Mouse (Mus musculus) mature B cell (primary cell): ENCODE results near the gene Gramd2.
"Not testable (repeated sequence)": the region's sequence is repeated elsewhere in the genome, so short reads cannot be mapped to it uniquely, and the experiment has no call there.

ENCODE experiments used
- in situ Hi-C: fragments of 300-500 bp; cut with MboI; formaldehyde crosslinking; loops from 2 replicates; pipeline ENCODE4 v1.14.3; 2019

The Gramd2 gene

DNA sequence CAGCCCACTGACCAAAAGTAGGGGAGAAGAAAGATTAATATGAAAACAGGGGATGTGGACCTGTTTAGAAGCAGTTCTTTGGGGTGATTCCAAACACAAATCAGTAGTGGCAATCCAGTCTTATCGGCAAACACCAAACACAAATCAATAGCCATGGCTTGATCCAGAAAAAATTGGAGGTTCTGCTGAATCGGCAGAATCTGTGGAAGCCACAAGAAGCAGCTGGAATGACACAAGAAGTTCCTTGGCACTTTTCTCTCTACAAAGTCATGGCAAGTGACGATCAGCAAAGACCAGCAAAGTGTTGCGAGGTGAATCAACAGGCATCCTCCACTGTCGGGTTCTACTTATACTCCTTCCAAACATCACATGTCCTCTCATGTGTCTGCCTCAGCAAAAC is 41.2 kb downstream of the Gramd2 start:
- in situ Hi-C loops = no loop called here

DNA sequence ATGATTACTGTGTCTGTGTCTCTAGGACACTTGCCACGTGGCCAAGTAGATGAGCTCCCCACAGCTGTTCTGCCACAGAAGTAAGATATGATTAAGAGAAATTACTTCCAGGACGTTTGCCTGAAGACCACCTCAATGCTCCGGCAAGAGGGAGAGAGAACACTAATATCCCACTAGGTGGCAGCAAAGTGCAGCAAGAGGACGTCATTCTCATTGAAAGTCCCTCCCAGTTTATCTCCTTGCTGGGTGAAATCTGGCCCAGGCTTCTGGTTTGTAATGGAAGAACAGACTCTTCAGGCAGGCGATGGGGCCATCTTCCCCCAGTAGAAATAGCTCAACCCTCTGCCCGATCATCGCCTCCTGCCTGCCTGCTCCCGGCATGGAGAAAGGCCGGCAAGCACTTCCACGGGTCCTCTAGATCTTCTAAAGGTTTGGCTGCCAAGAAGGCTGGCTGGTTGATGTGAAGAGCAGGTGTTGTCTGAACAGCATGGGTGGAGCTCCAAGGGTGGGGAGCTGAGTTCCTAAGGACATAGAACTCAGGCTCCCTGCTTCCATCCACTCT is 43.2 kb downstream of the Gramd2 start:
- in situ Hi-C loops = no loop called here

DNA sequence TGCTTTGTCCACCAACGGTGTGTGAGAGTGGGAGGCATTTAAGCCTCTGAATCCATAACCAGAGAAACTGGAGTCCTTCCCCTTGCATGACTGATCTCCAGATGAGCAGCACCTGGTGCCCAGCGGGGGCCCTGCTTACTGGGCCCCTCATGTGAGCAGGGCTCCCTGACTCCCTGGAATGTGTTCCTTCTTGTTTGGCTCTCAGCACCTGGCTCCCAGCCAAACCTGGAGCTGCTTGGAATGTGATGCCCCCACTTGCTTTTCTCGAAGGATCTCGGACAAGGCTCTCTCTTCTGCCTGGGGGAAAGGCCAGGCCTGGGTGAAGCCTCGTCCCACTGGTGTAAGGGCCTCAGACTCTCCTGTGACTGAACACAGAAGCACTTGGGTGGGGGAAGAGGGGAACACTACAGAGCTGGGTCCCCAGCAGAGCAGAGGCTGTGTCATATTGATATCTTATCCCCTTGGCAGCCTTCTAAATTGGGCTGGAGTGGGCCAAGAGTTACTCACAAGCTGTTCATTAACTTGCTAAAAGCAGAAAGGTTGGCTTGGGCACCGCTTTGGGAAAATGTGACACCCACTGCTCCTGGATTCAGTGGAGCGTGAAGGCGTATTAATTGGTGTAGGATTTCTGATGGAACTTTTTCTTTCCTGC is 44.0 kb downstream of the Gramd2 start:
- in situ Hi-C loops = no loop called here

DNA sequence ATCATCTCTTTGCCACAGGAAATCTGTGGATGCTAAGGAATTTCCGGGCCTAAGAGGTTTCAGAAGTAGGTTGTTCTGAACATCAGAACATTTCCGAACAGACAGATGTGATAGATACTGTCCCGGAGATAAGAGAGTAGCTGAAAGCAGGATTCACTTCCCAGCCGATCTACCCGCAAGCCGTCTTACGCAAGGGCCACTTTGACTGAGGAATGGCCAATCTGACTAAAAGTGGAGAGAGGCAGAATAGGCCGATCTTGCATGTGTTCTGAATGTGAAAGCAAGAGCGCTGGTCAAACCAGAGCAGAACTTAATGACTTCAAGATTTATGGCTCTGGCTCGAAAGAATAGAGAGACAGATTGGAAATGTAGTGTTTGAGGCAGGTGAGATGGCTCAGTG is 45.6 kb downstream of the Gramd2 start:
- in situ Hi-C loops = no loop called here

DNA sequence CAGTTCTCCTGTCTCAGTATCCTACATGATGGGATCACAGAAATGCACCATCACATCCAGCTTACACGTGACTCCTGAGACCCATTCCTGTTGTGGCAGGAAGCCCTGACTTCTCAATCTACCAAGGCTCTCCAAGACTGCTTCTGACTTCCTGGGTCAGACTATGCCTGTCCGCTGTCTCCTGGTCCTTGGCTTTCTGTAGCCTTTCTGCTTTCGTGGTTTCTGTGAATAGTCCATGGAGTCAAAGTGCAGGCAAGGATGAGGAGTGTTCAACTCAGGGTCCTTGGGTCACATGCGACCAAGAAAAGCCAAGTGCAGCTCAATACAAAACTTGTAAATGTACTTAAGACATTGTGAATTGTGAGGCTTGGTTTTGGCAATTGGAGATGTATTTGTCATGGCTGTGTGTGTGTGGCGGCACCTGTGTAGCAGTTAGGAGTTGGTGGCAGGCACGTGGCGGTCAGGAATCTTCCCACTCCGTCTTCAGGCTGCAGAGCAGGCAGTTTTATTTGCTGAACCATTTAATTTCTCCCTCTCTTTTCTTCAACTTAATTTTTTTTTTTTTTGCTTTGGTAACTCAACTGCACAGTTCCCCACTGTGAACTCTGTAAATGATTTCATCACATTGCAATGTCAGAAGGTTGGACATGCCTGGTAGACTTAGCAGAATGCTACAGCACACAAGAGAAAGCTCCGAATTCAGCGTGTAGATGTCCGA is 47.8 kb downstream of the Gramd2 start:
- in situ Hi-C loops = no loop called here

DNA sequence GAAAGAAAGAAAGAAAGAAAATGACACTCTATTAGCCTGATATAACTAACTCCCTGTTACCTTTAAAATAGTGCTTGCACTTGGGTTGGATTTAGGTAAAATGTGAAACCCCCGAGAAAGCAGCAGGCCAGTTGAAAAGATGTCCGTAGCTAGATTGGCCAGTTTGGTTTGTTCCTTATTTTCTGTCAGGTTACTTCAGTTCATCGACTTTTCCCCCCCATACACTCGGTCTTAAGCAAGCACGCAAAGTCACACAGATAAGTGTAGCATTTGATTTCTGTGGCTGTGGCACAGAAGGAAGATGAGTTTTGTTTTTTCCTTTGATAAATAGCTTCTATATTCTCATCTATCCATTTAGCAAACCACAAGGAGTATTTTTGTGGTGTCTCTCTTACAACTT is 51.2 kb downstream of the Gramd2 start:
- in situ Hi-C loops = no loop called here

DNA sequence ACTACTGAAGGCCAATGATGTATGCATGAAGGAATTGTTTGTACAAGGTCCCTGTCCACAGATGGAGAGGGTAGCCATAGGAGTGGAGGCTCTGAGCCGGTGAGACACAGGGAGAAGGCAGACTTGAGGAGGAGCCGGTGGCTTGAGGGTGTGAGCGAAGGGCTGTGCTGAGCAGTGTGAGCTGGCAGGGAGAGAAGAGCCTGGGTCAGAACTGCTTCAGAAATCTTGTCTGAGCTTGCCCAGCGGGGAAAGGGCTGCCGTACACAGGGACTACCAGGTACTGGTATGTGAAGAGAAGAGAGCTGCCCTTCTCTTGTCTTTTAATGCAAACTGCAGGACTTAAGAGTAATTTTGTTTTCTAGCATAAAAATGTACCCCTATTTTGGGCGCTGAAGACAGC is 53.1 kb downstream of the Gramd2 start:
- in situ Hi-C loops = no loop called here

DNA sequence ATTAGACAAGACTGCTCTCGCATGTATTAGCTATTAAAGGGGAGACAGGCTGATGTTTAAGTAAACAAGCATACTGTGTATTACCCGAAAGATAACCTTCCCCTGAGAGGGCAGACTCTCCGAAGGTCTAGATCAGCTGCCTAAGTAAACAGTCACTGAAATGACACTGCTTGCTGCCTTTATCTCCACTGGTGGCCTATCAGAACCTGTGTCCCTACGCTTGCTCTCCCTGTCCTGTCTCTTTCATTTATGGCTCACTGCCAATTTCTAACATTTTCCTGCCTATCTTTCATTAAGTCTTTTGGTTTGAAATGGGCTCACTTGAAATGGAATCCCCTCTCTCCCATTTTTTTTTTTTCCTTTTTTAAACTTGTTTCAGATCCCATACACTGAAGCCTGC is 55.5 kb downstream of the Gramd2 start:
- in situ Hi-C loops = no loop called here

DNA sequence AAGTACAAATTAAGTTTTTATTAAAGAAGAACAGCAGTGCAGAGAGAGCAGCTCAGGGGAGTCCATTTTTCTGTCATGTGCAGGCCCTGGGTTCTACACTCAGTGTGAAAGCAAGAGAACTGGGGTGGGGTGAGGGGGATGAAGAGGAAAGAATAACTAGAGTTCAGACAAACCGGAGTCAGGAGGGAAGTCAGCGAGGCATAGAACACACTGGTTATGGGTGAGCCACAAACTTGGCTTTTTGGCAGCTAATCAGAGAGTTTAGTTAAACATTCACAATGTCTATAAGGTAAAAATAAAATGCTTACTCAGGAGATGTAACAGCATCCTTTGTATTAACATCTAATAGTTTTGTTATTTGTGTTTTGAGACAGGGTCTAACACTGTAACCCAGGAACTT is 60.6 kb downstream of the Gramd2 start:
- in situ Hi-C loops = no loop called here

DNA sequence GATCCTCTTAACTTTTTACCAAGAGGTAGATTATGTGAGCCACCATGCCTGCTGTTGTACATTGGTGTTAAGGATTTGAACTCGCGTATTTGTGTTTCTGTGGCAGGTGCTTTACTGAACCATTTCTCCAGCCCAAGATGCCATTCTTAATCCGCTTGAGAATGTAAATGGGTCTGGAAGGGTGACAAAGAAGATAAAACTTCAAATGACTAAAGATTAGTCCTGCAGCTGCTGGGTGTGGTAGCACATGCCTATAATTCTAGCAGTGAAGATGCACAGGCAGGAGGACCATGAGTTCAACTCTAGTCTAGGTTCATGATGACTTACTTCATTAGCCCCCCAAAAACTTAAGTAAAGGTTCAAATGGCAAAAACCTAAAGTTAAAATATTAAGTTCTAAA is 64.0 kb downstream of the Gramd2 start:
- in situ Hi-C loops = no loop called here

DNA sequence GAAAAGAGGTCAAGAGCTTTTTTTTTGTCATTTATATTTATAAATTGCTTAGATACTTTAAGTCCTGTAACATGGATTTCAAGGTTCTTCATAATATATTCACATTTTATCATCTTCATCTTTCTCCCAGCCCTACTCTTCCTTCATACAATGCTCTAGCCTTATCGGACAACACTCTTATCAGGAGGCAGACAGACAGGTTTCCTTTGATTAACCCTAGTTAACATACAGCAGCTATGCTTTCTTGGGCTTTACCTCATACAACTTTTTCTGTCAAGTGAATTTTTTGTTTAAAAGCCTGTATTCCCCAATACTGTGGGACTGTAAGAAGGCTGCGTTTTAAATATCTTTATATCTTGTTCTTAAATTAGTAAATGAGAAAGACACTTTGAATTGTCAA is 68.4 kb downstream of the Gramd2 start:
- in situ Hi-C loops = no loop called here

DNA sequence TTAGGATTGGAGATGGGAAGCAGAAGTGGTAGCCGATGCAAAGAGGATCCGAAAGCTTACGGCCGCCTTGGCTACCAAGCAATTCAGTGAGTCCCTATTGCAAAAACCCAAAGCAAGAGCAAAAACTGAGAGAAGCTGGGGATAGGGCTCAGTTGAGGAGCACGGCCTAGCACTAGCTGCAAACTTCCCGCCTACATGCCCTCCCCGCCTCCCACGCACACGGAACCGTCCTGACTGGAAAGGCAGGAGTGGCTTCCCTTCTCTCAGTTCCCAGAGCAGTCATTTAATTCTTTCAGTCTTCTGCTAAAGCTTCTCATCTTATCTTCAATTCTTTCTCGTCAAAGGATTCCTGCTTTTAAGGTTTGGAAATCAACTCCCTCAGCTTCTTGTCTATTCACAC is 69.0 kb downstream of the Gramd2 start:
- in situ Hi-C loops = no loop called here

DNA sequence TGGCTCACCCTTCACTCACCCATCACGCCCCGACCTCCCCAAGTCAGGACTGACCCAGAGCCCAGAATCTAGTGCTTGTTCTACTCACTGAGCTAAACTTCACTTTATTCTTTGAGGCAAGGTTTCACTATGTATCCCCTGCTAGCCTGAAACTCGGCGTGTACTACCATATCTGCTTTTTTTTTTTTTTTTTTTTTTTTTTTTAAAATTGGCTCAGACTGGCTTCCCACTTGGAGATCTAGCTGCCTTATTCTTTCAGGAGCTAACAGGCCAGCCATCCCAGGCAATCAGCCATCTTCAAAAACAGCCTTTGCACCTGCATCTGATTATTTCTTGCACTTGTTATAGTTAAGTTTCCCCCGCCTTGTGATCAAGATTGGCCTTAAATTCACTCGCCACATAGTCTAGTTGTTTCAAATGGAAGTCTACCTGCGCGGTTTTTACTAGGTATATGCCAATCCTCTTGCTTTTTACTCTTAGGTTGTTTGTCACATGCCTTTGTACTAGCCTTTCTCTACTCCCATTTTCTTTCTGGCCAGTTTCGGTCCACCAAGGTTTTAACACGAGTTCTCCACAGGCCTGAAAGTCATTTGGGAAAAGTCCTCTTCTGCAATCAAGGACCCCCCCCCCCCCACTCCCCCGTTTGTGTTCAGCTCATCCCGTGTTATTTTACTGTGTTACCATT is 69.8 kb downstream of the Gramd2 start:
- in situ Hi-C loops = no loop called here

DNA sequence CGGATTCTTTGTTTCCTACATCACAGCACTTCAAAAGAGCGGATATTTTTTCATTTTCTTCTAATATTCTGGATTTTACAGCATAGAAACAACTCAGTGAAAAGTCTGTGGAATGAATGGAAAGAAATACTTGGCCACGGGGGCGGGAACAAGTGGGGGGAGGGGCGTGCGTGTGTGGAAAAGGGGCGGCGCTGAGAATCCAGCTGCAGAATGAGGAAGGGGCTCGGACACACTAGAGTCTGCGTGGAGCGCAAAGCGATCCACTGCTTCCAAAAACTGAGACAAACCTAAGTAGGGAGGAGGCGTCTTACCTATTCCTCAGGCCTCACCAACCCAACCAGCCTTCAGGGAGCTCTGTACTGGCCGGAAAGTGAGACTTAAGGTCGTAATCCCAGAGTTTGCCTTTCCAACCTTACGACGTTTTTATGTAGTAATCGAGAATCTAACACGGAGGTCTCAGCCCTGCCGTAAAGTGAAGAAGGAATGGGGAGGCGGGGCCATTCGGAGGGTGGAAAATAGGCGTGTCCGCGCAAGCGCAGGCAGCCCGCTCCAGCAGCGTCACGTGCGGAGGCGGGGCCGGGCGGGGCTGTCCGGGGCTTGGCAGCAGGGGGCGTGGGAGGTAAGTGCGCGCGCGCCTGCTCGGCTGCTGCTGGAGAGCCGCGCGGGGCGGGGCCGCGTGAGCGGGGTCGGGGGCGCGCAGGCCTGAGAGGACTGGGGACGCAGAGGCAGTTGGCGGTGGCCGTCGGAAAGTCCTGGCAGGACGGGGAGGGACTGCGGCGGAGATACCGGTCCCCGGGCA is 70.5 kb downstream of the Gramd2 start, which contains the start of the genes Senp8 and Myo9a:
TSS of gene Senp8 (minus strand) at position 444 of the 799 bp plus-strand sequence.
TSS of gene Myo9a (plus strand) at position 630 of the 799 bp plus-strand sequence.
- in situ Hi-C loops = no loop called here

DNA sequence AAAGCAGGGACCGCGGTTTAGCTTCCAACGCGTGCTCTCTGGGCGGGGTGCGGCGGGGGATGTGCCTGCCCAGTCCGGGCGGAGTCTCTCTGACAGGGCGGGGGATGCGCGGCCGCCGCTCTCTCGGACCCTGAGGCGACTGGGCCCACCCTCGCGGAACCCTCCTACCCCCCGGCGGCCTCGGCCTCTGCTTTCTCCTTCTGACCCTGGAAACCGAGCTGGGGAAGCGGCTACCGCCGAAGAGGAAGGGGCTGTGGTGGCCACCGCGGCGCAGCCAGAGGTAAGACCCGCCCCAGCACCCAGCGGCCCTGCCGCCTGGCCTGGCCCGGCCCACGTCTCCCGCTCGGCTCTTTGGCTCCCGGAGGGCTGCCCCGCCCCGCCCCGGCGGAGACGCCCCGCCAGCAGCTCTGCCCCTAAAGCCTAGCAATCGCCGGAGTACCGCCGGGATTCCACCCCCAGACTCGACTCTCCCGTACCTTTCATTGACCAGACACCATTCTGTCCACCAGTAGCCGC is 71.2 kb downstream of the Gramd2 start:
- in situ Hi-C loops = no loop called here

DNA sequence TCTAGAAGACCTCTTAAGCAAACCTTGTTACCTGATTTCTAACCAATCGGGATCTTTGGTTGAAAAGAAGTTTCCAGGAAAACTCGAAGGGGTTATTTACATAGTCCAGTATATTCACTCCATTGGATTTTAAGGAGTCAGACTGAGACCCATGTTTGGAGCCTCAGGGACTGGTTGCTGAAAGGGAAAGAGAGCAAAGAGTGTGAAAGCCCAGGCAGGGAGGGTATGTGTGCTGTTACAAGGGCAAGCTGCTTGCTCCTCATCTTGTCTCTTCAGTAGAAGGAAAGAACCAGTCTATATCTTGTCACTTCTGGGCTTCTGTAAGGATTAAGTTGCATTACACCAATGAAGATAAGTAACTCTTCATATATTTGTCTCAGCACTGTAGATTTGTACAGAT is 72.0 kb downstream of the Gramd2 start:
- in situ Hi-C loops = no loop called here

DNA sequence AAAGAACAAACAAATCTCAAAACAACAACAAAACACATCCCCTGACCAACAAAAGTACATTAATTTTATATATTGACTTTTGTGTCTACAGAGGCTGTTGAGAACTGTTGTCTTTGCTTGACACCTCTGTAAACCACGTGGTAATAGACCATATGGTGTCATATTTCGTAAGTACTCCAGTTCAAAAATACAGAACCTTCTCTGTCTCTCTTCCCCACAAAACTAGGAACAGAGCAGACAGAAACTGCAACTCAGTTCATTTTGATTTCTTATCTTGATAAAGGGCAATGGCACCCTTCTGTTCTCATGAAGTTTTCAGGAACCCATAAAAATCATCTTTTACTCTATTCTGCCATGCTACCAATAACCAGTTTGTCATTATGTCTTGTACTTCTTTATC is 75.3 kb downstream of the Gramd2 start:
- in situ Hi-C loops = no loop called here

DNA sequence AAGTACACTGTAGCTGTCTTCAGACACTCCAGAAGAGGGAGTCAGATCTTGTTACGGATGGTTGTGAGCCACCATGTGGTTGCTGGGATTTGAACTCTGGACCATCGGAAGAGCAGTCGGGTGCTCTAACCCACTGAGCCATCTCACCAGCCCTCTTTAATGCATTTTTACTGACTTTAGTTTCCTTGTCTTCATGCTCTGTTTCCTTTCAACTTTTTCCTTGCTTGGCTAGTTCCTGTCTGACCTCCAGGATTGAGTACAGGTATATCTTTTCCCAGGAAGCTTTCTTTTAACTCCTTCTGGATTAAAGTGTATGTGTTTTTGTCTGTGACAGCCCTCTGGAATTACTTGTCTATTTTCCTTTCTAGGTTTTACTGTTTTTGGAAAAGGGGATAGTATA is 77.1 kb downstream of the Gramd2 start:
- in situ Hi-C loops = not testable (repeated sequence)

DNA sequence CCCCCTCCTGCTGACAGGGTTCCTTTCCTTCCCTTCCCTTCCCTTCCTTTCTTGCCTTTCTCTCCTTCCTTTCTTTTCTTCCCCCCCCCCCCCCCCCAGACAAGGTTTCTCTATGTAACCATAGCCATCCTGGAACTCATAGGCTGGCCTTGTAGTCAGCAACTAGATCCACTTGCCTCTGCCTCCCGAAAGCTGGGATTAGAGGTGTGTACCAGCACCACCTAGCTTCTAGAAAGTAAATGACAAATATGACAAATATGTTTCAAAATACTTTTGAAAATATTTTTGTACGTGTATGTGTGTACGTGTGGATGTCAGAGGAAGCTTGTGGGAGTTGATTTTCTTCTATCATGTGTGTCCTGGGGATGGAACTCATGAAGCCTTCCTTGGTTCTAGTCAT is 80.6 kb downstream of the Gramd2 start:
- in situ Hi-C loops = no loop called here

DNA sequence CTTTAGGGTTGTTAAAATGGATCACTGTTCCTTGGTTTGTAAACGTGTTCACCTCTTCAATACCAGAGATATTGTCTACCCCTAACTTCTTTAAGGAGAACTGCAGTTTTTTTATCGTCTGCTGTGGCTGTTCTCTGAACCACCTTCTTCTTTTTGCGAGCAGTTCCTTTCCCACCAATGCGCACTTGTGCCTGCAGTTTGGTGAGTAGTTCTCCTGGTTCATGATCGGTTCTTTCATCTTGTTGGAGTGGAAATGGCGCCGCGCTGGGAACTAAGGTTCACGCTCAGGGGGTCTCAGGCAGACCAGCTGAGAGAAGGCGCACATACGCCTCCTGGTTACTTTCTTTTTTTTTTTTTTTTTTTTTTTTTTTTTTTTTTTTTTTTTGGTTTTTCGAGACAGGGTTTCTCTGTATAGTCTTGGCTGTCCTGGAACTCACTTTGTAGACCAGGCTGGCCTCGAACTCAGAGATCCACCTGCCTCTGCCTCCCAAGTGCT is 87.1 kb downstream of the Gramd2 start:
- in situ Hi-C loops = not testable (repeated sequence)
